Comparison of ENCODE assay signal across 10 mouse cellular contexts in genomic region chr8:8812807-8813167, GRCm38 (mm10).
"Had no signal": no experiment of that assay in that cellular context is flagged by ENCODE, and none has a peak within 500 bp of the region (broad histone marks: within the 10 kb centered on the region; RNA-seq: fewer than 3 reads in every experiment).

No protein-coding gene starts in this region.

- H3K4me3 ChIP-seq: limb, embryonic 15.5 days; liver, embryonic 12.5 days; midbrain, embryonic 10.5 days; midbrain, embryonic 15.5 days; neural tube, embryonic 13.5 days had no signal

- H3K27me3 ChIP-seq: limb, embryonic 15.5 days; liver, embryonic 12.5 days; midbrain, embryonic 15.5 days; neural tube, embryonic 13.5 days had no signal

- DNase-seq: kidney, adult 11 months; retina, postnatal 1 day; right cerebral cortex, postnatal 4 days; spleen, adult 18-20 months; thymus, postnatal 36 days had no signal

- H3K4me1 ChIP-seq: liver, embryonic 12.5 days; midbrain, embryonic 10.5 days; midbrain, embryonic 15.5 days had no signal

- H3K9me3 ChIP-seq: limb, embryonic 15.5 days; liver, embryonic 12.5 days; midbrain, embryonic 10.5 days; midbrain, embryonic 15.5 days; neural tube, embryonic 13.5 days had no signal

- H3K4me2 ChIP-seq: limb, embryonic 15.5 days; liver, embryonic 12.5 days; midbrain, embryonic 15.5 days; neural tube, embryonic 13.5 days had no signal

- H3K36me3 ChIP-seq: limb, embryonic 15.5 days; liver, embryonic 12.5 days; midbrain, embryonic 10.5 days; midbrain, embryonic 15.5 days; neural tube, embryonic 13.5 days had no signal

- H3K27ac ChIP-seq: liver, embryonic 12.5 days; midbrain, embryonic 10.5 days; midbrain, embryonic 15.5 days; neural tube, embryonic 13.5 days had no signal

- H3K9ac ChIP-seq: limb, embryonic 15.5 days; liver, embryonic 12.5 days; midbrain, embryonic 15.5 days; neural tube, embryonic 13.5 days had no signal

- ATAC-seq: liver, embryonic 12.5 days; midbrain, embryonic 15.5 days had no signal
